Mouse (Mus musculus): ENCODE results near the gene Nop14. TPM values are rescaled to one million over a fixed set of nuclear protein-coding genes. Genes with fewer than 3 reads are reported as not detected.

Gene Nop14
- total RNA-seq, 1 experiment = 78.5 TPM

- in situ Hi-C loops (cut with MboI; ENCODE audit: low sequenced_read_pairs in 2 of 2, unreplicated experiment in 2 of 2) = loop anchor here in 1 of 2 experiments (10.0 kb wide), 1 partner anchor 128 kb away; the partner anchor contains the start of gene Tnip2
These were observed 17.0 kb downstream of the Nop14 start for GRCm38 (mm10) chr5:34642932-34643331.

GRCm38 (mm10) chr5:34641991-34642390, 18.0 kb downstream of the Nop14 start:
- peaks cover 73% of the 10 kb centered on the region for H3K36me3 ChIP-seq (ENCODE audit: control insufficient read depth, insufficient read depth, low read length, poor library complexity, severe bottlenecking)
- H3K4me3 ChIP-seq (ENCODE audit: insufficient read depth in 1 of 2, low read depth in 1 of 2, low read length in 2 of 2, poor library complexity in 1 of 2, severe bottlenecking in 1 of 2) = no peak overlapping the region
- TF ChIP-seq CHD2 (IDR thresholded peaks at IDR 0.05; ENCODE audit: low read depth, low read length) (no peak), MAFK (IDR thresholded peaks at IDR 0.05; ENCODE audit: insufficient read depth, low read depth, low read length) (no peak), ZNF384 (IDR thresholded peaks at IDR 0.05; ENCODE audit: low read depth, low read length) (no peak), HCFC1 (IDR thresholded peaks at IDR 0.05; ENCODE audit: borderline replicate concordance, insufficient read depth, low read length) (no peak), ZC3H11A (IDR thresholded peaks at IDR 0.05; ENCODE audit: borderline replicate concordance, low read depth, low read length) (no peak)
- no peaks in the 10 kb centered on the region for H3K9me3 ChIP-seq (ENCODE audit: control insufficient read depth, insufficient read depth, low read depth, low read length)
- in situ Hi-C loops (cut with MboI; ENCODE audit: low sequenced_read_pairs in 2 of 2, unreplicated experiment in 2 of 2) = loop anchor here in 1 of 2 experiments (10.0 kb wide), 1 partner anchor 127 kb away; the partner anchor contains the start of gene Tnip2
- no peak overlapping the region for H3K9ac ChIP-seq (ENCODE audit: insufficient read depth, low read depth, low read length, poor library complexity, severe bottlenecking)
- DNase-seq (ENCODE audit: low read depth, low spot score) = no peak
- H3K4me1 ChIP-seq (ENCODE audit: control insufficient read depth in 2 of 2, insufficient read depth in 2 of 2, low read length in 2 of 2, poor library complexity in 1 of 2) = 0 out of 4 replicates have a peak, but pooled peaks cover 0 to 5% of the 10 kb centered on the region in 2 experiments
- H3K27ac ChIP-seq (ENCODE audit: insufficient read depth, low read depth, low read length, poor library complexity, severe bottlenecking) = no peak overlapping the region

More at GRCm38 (mm10) chr5:34642932-34643331, 17.0 kb downstream of the Nop14 start:
- no peak overlapping the region for H3K9ac ChIP-seq (ENCODE audit: insufficient read depth, low read depth, low read length, poor library complexity, severe bottlenecking)
- TF ChIP-seq ZNF384 (IDR thresholded peaks at IDR 0.05; ENCODE audit: low read depth, low read length) = no peak
- no peak for TF ChIP-seq MAFK (IDR thresholded peaks at IDR 0.05; ENCODE audit: insufficient read depth, low read depth, low read length)
- no peak for TF ChIP-seq HCFC1 (IDR thresholded peaks at IDR 0.05; ENCODE audit: borderline replicate concordance, insufficient read depth, low read length)
- no peak for TF ChIP-seq ZC3H11A (IDR thresholded peaks at IDR 0.05; ENCODE audit: borderline replicate concordance, low read depth, low read length)
- H3K27ac ChIP-seq (ENCODE audit: insufficient read depth, low read depth, low read length, poor library complexity, severe bottlenecking) = no peak overlapping the region
- H3K9me3 ChIP-seq (ENCODE audit: control insufficient read depth, insufficient read depth, low read depth, low read length) = no peaks in the 10 kb centered on the region
- peaks cover 76% of the 10 kb centered on the region for H3K36me3 ChIP-seq (ENCODE audit: control insufficient read depth, insufficient read depth, low read length, poor library complexity, severe bottlenecking)
- 0 out of 4 replicates have a peak, but pooled peaks cover 0 to 2% of the 10 kb centered on the region in 2 experiments for H3K4me1 ChIP-seq (ENCODE audit: control insufficient read depth in 2 of 2, insufficient read depth in 2 of 2, low read length in 2 of 2, poor library complexity in 1 of 2)
- DNase-seq (ENCODE audit: low read depth, low spot score) = peak; percentile 47
- H3K4me3 ChIP-seq (ENCODE audit: insufficient read depth in 1 of 2, low read depth in 1 of 2, low read length in 2 of 2, poor library complexity in 1 of 2, severe bottlenecking in 1 of 2) = no peak overlapping the region

GRCm38 (mm10) chr5:34637591-34638156, 22.3 kb downstream of the Nop14 start:
- in situ Hi-C loops (cut with MboI; ENCODE audit: low sequenced_read_pairs in 2 of 2, unreplicated experiment in 2 of 2) = no loop called here
- Histone ChIP-seq H3K36me3 (ENCODE audit: control insufficient read depth, insufficient read depth, low read length, poor library complexity, severe bottlenecking) (peaks cover 58% of the 10 kb centered on the region), H3K4me1 (ENCODE audit: control insufficient read depth in 2 of 2, insufficient read depth in 2 of 2, low read length in 2 of 2, poor library complexity in 1 of 2) (peaks cover 4 to 26% of the 10 kb centered on the region in 2 experiments; a peak in 3 of 4 replicates), H3K9ac (ENCODE audit: insufficient read depth, low read depth, low read length, poor library complexity, severe bottlenecking) (peak overlapping the region; percentile 63; the same call in 1 of the 2 replicates), H3K4me3 (ENCODE audit: insufficient read depth in 1 of 2, low read depth in 1 of 2, low read length in 2 of 2, poor library complexity in 1 of 2, severe bottlenecking in 1 of 2) (peak overlapping the region; percentile 77 to 79), H3K9me3 (ENCODE audit: control insufficient read depth, insufficient read depth, low read depth, low read length) (no peaks in the 10 kb centered on the region), H3K27ac (ENCODE audit: insufficient read depth, low read depth, low read length, poor library complexity, severe bottlenecking) (peak overlapping the region; percentile 52; the same call in 1 of the 2 replicates)
- TF ChIP-seq ZC3H11A (IDR thresholded peaks at IDR 0.05; ENCODE audit: borderline replicate concordance, low read depth, low read length) (no peak), MAFK (IDR thresholded peaks at IDR 0.05; ENCODE audit: insufficient read depth, low read depth, low read length) (no peak), HCFC1 (IDR thresholded peaks at IDR 0.05; ENCODE audit: borderline replicate concordance, insufficient read depth, low read length) (no peak), CHD2 (IDR thresholded peaks at IDR 0.05; ENCODE audit: low read depth, low read length) (no peak), ZNF384 (IDR thresholded peaks at IDR 0.05; ENCODE audit: low read depth, low read length) (no peak)
- no peak for DNase-seq (ENCODE audit: low read depth, low spot score)

GRCm38 (mm10) chr5:34636481-34637287, 23.3 kb downstream of the Nop14 start, which contains the start of gene Mfsd10:
Gene Mfsd10, minus strand, starts transcription at chr5:34637212.
- Histone ChIP-seq H3K4me3 (ENCODE audit: insufficient read depth in 1 of 2, low read depth in 1 of 2, low read length in 2 of 2, poor library complexity in 1 of 2, severe bottlenecking in 1 of 2) (peak within 1 kb of the TSS; percentile 77 to 79), H3K36me3 (ENCODE audit: control insufficient read depth, insufficient read depth, low read length, poor library complexity, severe bottlenecking) (peaks cover 58% of the 10 kb centered on the region), H3K27ac (ENCODE audit: insufficient read depth, low read depth, low read length, poor library complexity, severe bottlenecking) (peak within 1 kb of the TSS; percentile 93), H3K9me3 (ENCODE audit: control insufficient read depth, insufficient read depth, low read depth, low read length) (no peaks in the 10 kb centered on the region), H3K9ac (ENCODE audit: insufficient read depth, low read depth, low read length, poor library complexity, severe bottlenecking) (peak within 1 kb of the TSS; percentile 87), H3K4me1 (ENCODE audit: control insufficient read depth in 2 of 2, insufficient read depth in 2 of 2, low read length in 2 of 2, poor library complexity in 1 of 2) (peaks cover 4 to 26% of the 10 kb centered on the region in 2 experiments; a peak in 3 of 4 replicates)
- in situ Hi-C loops (cut with MboI; ENCODE audit: low sequenced_read_pairs in 2 of 2, unreplicated experiment in 2 of 2) = no loop called here
- TF ChIP-seq ZC3H11A (IDR thresholded peaks at IDR 0.05; ENCODE audit: borderline replicate concordance, low read depth, low read length) (no peak), MAFK (IDR thresholded peaks at IDR 0.05; ENCODE audit: insufficient read depth, low read depth, low read length) (no peak), HCFC1 (IDR thresholded peaks at IDR 0.05; ENCODE audit: borderline replicate concordance, insufficient read depth, low read length) (no peak; the same call in 1 of the 2 replicates), CHD2 (IDR thresholded peaks at IDR 0.05; ENCODE audit: low read depth, low read length) (no peak), ZNF384 (IDR thresholded peaks at IDR 0.05; ENCODE audit: low read depth, low read length) (no peak)
- peak; percentile 78 for DNase-seq (ENCODE audit: low read depth, low spot score)
